Comparison of ENCODE assay signal across 8 mouse cellular contexts in the genomic region with DNA sequence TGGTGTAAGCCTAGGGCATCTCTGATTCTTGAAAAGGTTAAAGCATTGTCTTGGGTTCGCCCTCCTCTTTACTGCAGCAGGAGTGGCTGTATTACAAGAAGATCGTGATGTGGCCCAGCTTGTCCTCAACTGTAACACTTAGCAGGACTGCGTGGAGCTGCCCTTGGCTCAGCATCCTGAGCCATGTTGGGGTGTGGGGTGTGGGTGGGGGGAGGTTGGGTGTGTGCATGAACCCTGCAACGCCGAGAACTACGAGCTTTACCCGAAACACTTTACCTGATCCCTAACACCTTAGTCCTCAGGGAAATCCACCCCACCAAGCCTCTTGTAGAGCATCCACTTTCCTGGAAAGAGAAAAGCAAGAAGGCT. TPM values are rescaled to one million over a fixed set of nuclear protein-coding genes. Genes with fewer than 3 reads are reported as not detected.
A peak's percentile ranks its signal among the peaks of the same experiment; 100 is the strongest.
DNase-seq lines count a peak whose midpoint lies in the region; ATAC-seq and TF ChIP-seq lines count a peak whose summit lies in the region.

No protein-coding gene starts in this region.

- H3K27me3 ChIP-seq in kidney, postnatal 0 days (ENCODE audit: insufficient read depth, low read length) = no peaks in the 10 kb centered on the region
- H3K27me3 ChIP-seq in embryonic facial prominence, embryonic 13.5 days = no peaks in the 10 kb centered on the region
- H3K27me3 ChIP-seq in limb, embryonic 10.5 days (ENCODE audit: low read depth, poor library complexity, severe bottlenecking) = no peaks in the 10 kb centered on the region
- H3K27me3 ChIP-seq in neural tube, embryonic 13.5 days = no peaks in the 10 kb centered on the region

- intact Hi-C loops in left cerebral cortex, postnatal 4 days (cut with DNase I) = no loop called here

- no peak for DNase-seq in kidney, postnatal 0 days (ENCODE audit: low spot score)
- DNase-seq in kidney, postnatal 36 days = no peak
- no peak for DNase-seq in limb, embryonic 10.5 days (ENCODE audit: low spot score)
- DNase-seq in left cerebral cortex, postnatal 4 days = no peak
- DNase-seq in ovary, postnatal 14 days (ENCODE audit: low spot score) = no peak
- no peak for DNase-seq in frontal cortex, postnatal 25 days (ENCODE audit: low spot score in 2 of 2)

- peak; percentile 56; the same call in 1 of the 2 replicates for ATAC-seq in kidney, postnatal 0 days (replicated peaks; ENCODE audit: low FRiP score, low read depth)
- no peak for ATAC-seq in embryonic facial prominence, embryonic 13.5 days (ENCODE audit: insufficient number of reproducible peaks, insufficient read depth, low FRiP score, low TSS enrichment, low read depth)
- peak; percentile 75; the same call in 1 of the 2 replicates for ATAC-seq in neural tube, embryonic 13.5 days (ENCODE audit: low read depth)

- peaks cover 22% of the 10 kb centered on the region for H3K36me3 ChIP-seq in kidney, postnatal 0 days (ENCODE audit: insufficient read depth, low read length)
- H3K36me3 ChIP-seq in embryonic facial prominence, embryonic 13.5 days = peaks cover 30% of the 10 kb centered on the region
- peaks cover 32% of the 10 kb centered on the region for H3K36me3 ChIP-seq in limb, embryonic 10.5 days
- peaks cover 29% of the 10 kb centered on the region for H3K36me3 ChIP-seq in neural tube, embryonic 13.5 days

- no peaks in the 10 kb centered on the region for H3K4me1 ChIP-seq in kidney, postnatal 0 days (replicated peaks; ENCODE audit: insufficient read depth, low read length)
- H3K4me1 ChIP-seq in embryonic facial prominence, embryonic 13.5 days = peaks cover 14% of the 10 kb centered on the region
- peaks cover 15% of the 10 kb centered on the region for H3K4me1 ChIP-seq in limb, embryonic 10.5 days
- H3K4me1 ChIP-seq in neural tube, embryonic 13.5 days (replicated peaks) = peaks cover 23% of the 10 kb centered on the region

- no peak overlapping the region for H3K27ac ChIP-seq in kidney, postnatal 0 days
- H3K27ac ChIP-seq in embryonic facial prominence, embryonic 13.5 days = peak overlapping the region; percentile 90; the same call in 1 of the 2 replicates
- peak overlapping the region; percentile 91 for H3K27ac ChIP-seq in limb, embryonic 10.5 days
- peak overlapping the region; percentile 90; the same call in 1 of the 2 replicates for H3K27ac ChIP-seq in neural tube, embryonic 13.5 days (replicated peaks)

- WGBS in kidney, postnatal 0 days = 43% methylated on average over 7 of the region's 7 CpGs
- WGBS in embryonic facial prominence, embryonic 13.5 days = 46% methylated on average over 7 of the region's 7 CpGs
- WGBS in limb, embryonic 10.5 days = 37% methylated on average over 7 of the region's 7 CpGs
- WGBS in neural tube, embryonic 13.5 days = 45% methylated on average over 7 of the region's 7 CpGs

- H3K4me2 ChIP-seq in kidney, postnatal 0 days (ENCODE audit: low read length) = peak overlapping the region; percentile 70
- H3K4me2 ChIP-seq in embryonic facial prominence, embryonic 13.5 days = peak overlapping the region; percentile 70
- H3K4me2 ChIP-seq in neural tube, embryonic 13.5 days = peak overlapping the region; percentile 86

- H3K9me3 ChIP-seq in kidney, postnatal 0 days (replicated peaks; ENCODE audit: low read length) = no peaks in the 10 kb centered on the region
- no peaks in the 10 kb centered on the region for H3K9me3 ChIP-seq in embryonic facial prominence, embryonic 13.5 days
- H3K9me3 ChIP-seq in limb, embryonic 10.5 days (replicated peaks) = no peaks in the 10 kb centered on the region
- H3K9me3 ChIP-seq in neural tube, embryonic 13.5 days = no peaks in the 10 kb centered on the region

- peak overlapping the region; percentile 89; the same call in 1 of the 2 replicates for H3K9ac ChIP-seq in kidney, postnatal 0 days (ENCODE audit: low read depth, low read length)
- peak overlapping the region; percentile 90 for H3K9ac ChIP-seq in embryonic facial prominence, embryonic 13.5 days
- H3K9ac ChIP-seq in neural tube, embryonic 13.5 days = peak overlapping the region; percentile 93

- peak overlapping the region; percentile 96 for H3K4me3 ChIP-seq in kidney, postnatal 0 days (replicated peaks; ENCODE audit: low read depth, low read length)
- peak overlapping the region; percentile 93 for H3K4me3 ChIP-seq in embryonic facial prominence, embryonic 13.5 days
- H3K4me3 ChIP-seq in limb, embryonic 10.5 days = peak overlapping the region; percentile 92
- H3K4me3 ChIP-seq in neural tube, embryonic 13.5 days = peak overlapping the region; percentile 95

- TF ChIP-seq CTCF in kidney, postnatal 0 days (IDR thresholded peaks at IDR 0.05; ENCODE audit: low read depth) = no peak

RNA-seq across cellular contexts. Expression of gene Rrp1, which starts 0.3 kb away (rescaled TPM):
- polyA plus RNA-seq in kidney, postnatal 0 days (2015; fragmentation: Nextera tagmentation; extraction: Ambion mirVana) = 232 and 262 TPM in 2 replicates
- 322 and 364 TPM in 2 replicates for polyA plus RNA-seq in embryonic facial prominence, embryonic 13.5 days (2015; fragmentation: Nextera tagmentation; extraction: Ambion mirVana)
- 355 and 359 TPM in 2 replicates for polyA plus RNA-seq in limb, embryonic 10.5 days (2016; fragmentation: Nextera tagmentation; extraction: Ambion mirVana)
- polyA plus RNA-seq in neural tube, embryonic 13.5 days (2015; fragmentation: Nextera tagmentation; extraction: Ambion mirVana) = 365 and 462 TPM in 2 replicates
- 100 to 1,000 TPM; 295 to 298 TPM for total RNA-seq in left cerebral cortex, postnatal 4 days (2021)

RNA-seq across cellular contexts. Expression of gene Cstb, which starts 12.3 kb away (rescaled TPM):
- polyA plus RNA-seq in kidney, postnatal 0 days (2015; fragmentation: Nextera tagmentation; extraction: Ambion mirVana) = 402 and 433 TPM in 2 replicates
- polyA plus RNA-seq in embryonic facial prominence, embryonic 13.5 days (2015; fragmentation: Nextera tagmentation; extraction: Ambion mirVana) = 222 and 253 TPM in 2 replicates
- 148 and 152 TPM in 2 replicates for polyA plus RNA-seq in limb, embryonic 10.5 days (2016; fragmentation: Nextera tagmentation; extraction: Ambion mirVana)
- polyA plus RNA-seq in neural tube, embryonic 13.5 days (2015; fragmentation: Nextera tagmentation; extraction: Ambion mirVana) = 107 and 115 TPM in 2 replicates
- 10 to 100 TPM; 40.0 to 40.8 TPM for total RNA-seq in left cerebral cortex, postnatal 4 days (2021)

RNA-seq across cellular contexts. Expression of gene Pdxk, which starts 51.6 kb away (rescaled TPM):
- polyA plus RNA-seq in kidney, postnatal 0 days (2015; fragmentation: Nextera tagmentation; extraction: Ambion mirVana) = 24.0 and 25.2 TPM in 2 replicates
- 12.6 and 13.1 TPM in 2 replicates for polyA plus RNA-seq in embryonic facial prominence, embryonic 13.5 days (2015; fragmentation: Nextera tagmentation; extraction: Ambion mirVana)
- polyA plus RNA-seq in limb, embryonic 10.5 days (2016; fragmentation: Nextera tagmentation; extraction: Ambion mirVana) = 11.7 and 11.8 TPM in 2 replicates
- 16.1 and 18.6 TPM in 2 replicates for polyA plus RNA-seq in neural tube, embryonic 13.5 days (2015; fragmentation: Nextera tagmentation; extraction: Ambion mirVana)
- 10 to 100 TPM; 41.1 to 45.1 TPM for total RNA-seq in left cerebral cortex, postnatal 4 days (2021)
